Mouse (Mus musculus): ENCODE data around the gene Amer2.

The Amer2 gene

GRCm38 (mm10) chr14:60386591-60387501, 13.8 kb downstream of the Amer2 start:
- in situ Hi-C loops (cut with MboI, MseI), result no loop called here

- in situ Hi-C loops (cut with MboI, MseI), result no loop called here
These were observed 15.3 kb downstream of the Amer2 start for GRCm38 (mm10) chr14:60388332-60388731.

- in situ Hi-C loops (cut with MboI, MseI), result no loop called here
These were observed 19.1 kb downstream of the Amer2 start for GRCm38 (mm10) chr14:60392202-60392601.

- in situ Hi-C loops (cut with MboI, MseI), result no loop called here
These were observed 24.3 kb downstream of the Amer2 start for GRCm38 (mm10) chr14:60397321-60397720.

- in situ Hi-C loops (cut with MboI, MseI), result no loop called here
These were observed 25.8 kb downstream of the Amer2 start for GRCm38 (mm10) chr14:60398861-60399260.

- in situ Hi-C loops (cut with MboI, MseI), result no loop called here
These were observed 30.2 kb downstream of the Amer2 start for GRCm38 (mm10) chr14:60403228-60403627.

GRCm38 (mm10) chr14:60405829-60406228, 32.8 kb downstream of the Amer2 start:
- in situ Hi-C loops (cut with MboI, MseI), result no loop called here

- in situ Hi-C loops (cut with MboI, MseI), result no loop called here
These were observed 33.5 kb downstream of the Amer2 start for GRCm38 (mm10) chr14:60406543-60406942.

- in situ Hi-C loops (cut with MboI, MseI), result no loop called here
These were observed 34.3 kb downstream of the Amer2 start for GRCm38 (mm10) chr14:60407319-60407718.

- in situ Hi-C loops (cut with MboI, MseI), result no loop called here
These were observed 36.8 kb downstream of the Amer2 start for GRCm38 (mm10) chr14:60409702-60410491.

- in situ Hi-C loops (cut with MboI, MseI), result no loop called here
These were observed 38.2 kb downstream of the Amer2 start for GRCm38 (mm10) chr14:60411229-60411628.

GRCm38 (mm10) chr14:60414691-60415090, 41.6 kb downstream of the Amer2 start:
- in situ Hi-C loops (cut with MboI, MseI), result no loop called here

- in situ Hi-C loops (cut with MboI, MseI), result no loop called here
These were observed 44.9 kb downstream of the Amer2 start for GRCm38 (mm10) chr14:60417924-60418323.

- in situ Hi-C loops (cut with MboI, MseI), result no loop called here
These were observed 49.9 kb downstream of the Amer2 start for GRCm38 (mm10) chr14:60422920-60423319.

GRCm38 (mm10) chr14:60424174-60424573, 51.1 kb downstream of the Amer2 start:
- in situ Hi-C loops (cut with MboI, MseI), result no loop called here

GRCm38 (mm10) chr14:60425553-60425952, 52.5 kb downstream of the Amer2 start:
- in situ Hi-C loops (cut with MboI, MseI), result no loop called here

GRCm38 (mm10) chr14:60427896-60428295, 54.8 kb downstream of the Amer2 start:
- in situ Hi-C loops (cut with MboI, MseI), result no loop called here

GRCm38 (mm10) chr14:60429513-60429912, 56.5 kb downstream of the Amer2 start:
- in situ Hi-C loops (cut with MboI, MseI), result no loop called here

GRCm38 (mm10) chr14:60431515-60431914, 58.5 kb downstream of the Amer2 start:
- in situ Hi-C loops (cut with MboI, MseI), result no loop called here

- in situ Hi-C loops (cut with MboI, MseI), result no loop called here
These were observed 59.1 kb downstream of the Amer2 start for GRCm38 (mm10) chr14:60432136-60432535.

GRCm38 (mm10) chr14:60435515-60435914, 62.5 kb downstream of the Amer2 start:
- in situ Hi-C loops (cut with MboI, MseI), result no loop called here

- in situ Hi-C loops (cut with MboI, MseI), result no loop called here
These were observed 63.3 kb downstream of the Amer2 start for GRCm38 (mm10) chr14:60436364-60436763.

Data from T-helper 2 cell (primary cell).